Mouse (Mus musculus): Measurements from ENCODE around the gene Ostm1. TPM values are rescaled to one million over a fixed set of nuclear protein-coding genes. Genes with fewer than 3 reads are reported as not detected.

Gene Ostm1
- polyA plus RNA-seq, 1 experiment from 2014 or later, result 85.1 TPM

- Histone ChIP-seq H3K27ac (no peak overlapping the region), H3K4me3 (ENCODE audit: inconsistent target) (no peak overlapping the region), H3K79me2 (ENCODE audit: inconsistent target) (no peaks in the 10 kb centered on the region), H3K36me3 (ENCODE audit: inconsistent target) (no peaks in the 10 kb centered on the region)
- 93% methylated on average over 2 of the region's 2 CpGs for WGBS (ENCODE audit: missing documents)
Measured at GRCm38 (mm10) chr10:42661916-42662315, 78.3 kb downstream of the Ostm1 start.

GRCm38 (mm10) chr10:42669970-42670369 is 86.3 kb downstream of the Ostm1 start:
- H3K36me3 ChIP-seq (ENCODE audit: inconsistent target), result no peaks in the 10 kb centered on the region
- H3K4me3 ChIP-seq (ENCODE audit: inconsistent target), result no peak overlapping the region
- no peaks in the 10 kb centered on the region for H3K79me2 ChIP-seq (ENCODE audit: inconsistent target)
- 89% methylated on average over 4 of the region's 4 CpGs for WGBS (ENCODE audit: missing documents)
- no peak overlapping the region for H3K27ac ChIP-seq

DNA sequence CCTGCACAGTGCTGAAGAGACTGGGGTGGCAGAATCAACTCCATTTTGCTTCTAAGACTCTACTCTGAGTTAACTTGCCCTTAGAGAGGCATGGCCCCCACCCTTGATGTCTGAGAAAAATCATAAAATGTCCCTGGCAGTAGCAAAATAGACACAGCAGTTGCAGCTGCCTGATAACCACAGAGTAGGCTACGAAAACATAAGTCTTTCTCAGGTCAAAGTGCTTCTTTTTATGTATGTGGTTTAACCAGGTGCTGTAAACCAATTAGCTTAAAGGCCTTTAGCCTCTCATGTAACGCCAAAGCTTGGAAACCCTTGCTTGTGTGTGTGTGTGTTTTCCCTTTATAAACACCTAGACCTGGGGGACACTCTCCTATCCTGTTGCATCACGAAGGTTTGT is 89.2 kb downstream of the Ostm1 start:
- H3K36me3 ChIP-seq (ENCODE audit: inconsistent target), result no peaks in the 10 kb centered on the region
- H3K4me3 ChIP-seq (ENCODE audit: inconsistent target), result no peak overlapping the region
- 90% methylated on average over 3 of the region's 3 CpGs for WGBS (ENCODE audit: missing documents)
- no peaks in the 10 kb centered on the region for H3K79me2 ChIP-seq (ENCODE audit: inconsistent target)
- H3K27ac ChIP-seq, result no peak overlapping the region

DNA sequence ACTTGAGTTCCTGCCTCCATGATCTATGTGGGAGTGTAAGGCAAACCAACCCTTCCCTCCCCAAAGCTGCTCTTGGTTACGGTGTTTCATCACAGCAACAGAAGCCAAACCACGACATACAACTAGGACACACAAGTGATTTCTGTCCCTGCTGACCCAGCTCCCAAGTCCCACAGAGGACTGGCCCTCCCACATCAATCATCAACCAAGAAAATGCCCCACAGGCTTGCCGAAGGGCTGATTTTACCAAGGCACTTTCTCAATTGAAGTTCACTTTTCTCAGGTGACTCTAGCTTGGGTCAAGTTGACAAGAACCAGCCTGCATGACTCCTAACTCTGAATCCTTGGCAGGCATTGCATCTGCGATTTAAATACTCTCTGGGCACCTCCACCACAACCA is 91.9 kb downstream of the Ostm1 start:
- Histone ChIP-seq H3K36me3 (ENCODE audit: inconsistent target) (no peaks in the 10 kb centered on the region), H3K79me2 (ENCODE audit: inconsistent target) (peaks cover 14% of the 10 kb centered on the region), H3K27ac (no peak overlapping the region), H3K4me3 (ENCODE audit: inconsistent target) (no peak overlapping the region)
- 73% methylated on average over 4 of the region's 4 CpGs for WGBS (ENCODE audit: missing documents)

DNA sequence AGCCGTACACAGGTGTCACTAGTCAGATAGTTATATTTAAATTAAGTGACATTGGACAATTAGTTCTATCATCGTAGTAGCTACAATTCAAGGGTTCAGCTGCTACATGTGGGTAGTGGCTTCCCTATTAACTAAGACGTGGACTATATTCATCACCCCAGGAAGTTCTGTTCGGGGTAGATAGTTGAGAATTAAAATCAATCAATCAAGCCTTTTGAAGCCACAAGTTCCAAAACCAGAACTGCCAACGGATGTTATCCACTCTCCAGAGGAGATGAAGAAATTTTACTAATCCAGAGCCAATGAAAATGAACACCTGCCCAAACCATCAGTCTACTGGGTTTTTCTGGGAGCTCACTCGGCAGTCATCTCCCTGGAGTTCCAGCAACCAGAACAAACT is 94.7 kb downstream of the Ostm1 start:
- H3K27ac ChIP-seq, result no peak overlapping the region
- H3K36me3 ChIP-seq (ENCODE audit: inconsistent target), result peaks cover 8% of the 10 kb centered on the region; the same call in 1 of the 2 replicates
- WGBS (ENCODE audit: missing documents), result 31% methylated on average over 6 of the region's 6 CpGs
- H3K79me2 ChIP-seq (ENCODE audit: inconsistent target), result peaks cover 42% of the 10 kb centered on the region
- H3K4me3 ChIP-seq (ENCODE audit: inconsistent target), result peak overlapping the region; percentile 7; the same call in 1 of the 2 replicates

GRCm38 (mm10) chr10:42678755-42679364 is 95.2 kb downstream of the Ostm1 start:
- Histone ChIP-seq H3K79me2 (ENCODE audit: inconsistent target) (peaks cover 47% of the 10 kb centered on the region), H3K36me3 (ENCODE audit: inconsistent target) (peaks cover 14% of the 10 kb centered on the region), H3K4me3 (ENCODE audit: inconsistent target) (peak overlapping the region; percentile 80), H3K27ac (peak overlapping the region; percentile 31)
- WGBS (ENCODE audit: missing documents), result under 1% methylated on average over 55 of the region's 56 CpGs

DNA sequence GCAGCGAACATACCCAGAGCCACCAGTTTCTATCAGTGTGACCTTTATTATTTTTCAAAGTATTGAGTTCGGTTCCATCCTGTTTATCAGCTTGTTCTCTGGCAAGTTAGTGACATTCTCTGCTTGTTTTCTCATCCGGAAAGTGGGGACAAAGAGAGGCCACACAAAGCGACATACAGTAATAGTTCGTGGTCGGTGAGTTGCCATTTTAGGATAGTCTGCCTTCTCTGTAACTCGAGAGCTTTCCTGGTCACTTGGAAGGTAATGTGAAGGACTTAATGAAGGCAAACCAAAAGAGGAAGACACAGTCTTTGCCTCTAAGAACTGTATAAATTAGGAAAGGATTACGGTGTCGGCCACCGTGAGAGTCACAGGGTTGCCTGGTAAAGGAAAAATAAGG is 96.0 kb downstream of the Ostm1 start:
- H3K4me3 ChIP-seq (ENCODE audit: inconsistent target), result peak overlapping the region; percentile 80
- peak overlapping the region; percentile 31 for H3K27ac ChIP-seq
- 3% methylated on average over 10 of the region's 10 CpGs for WGBS (ENCODE audit: missing documents)
- peaks cover 21% of the 10 kb centered on the region for H3K36me3 ChIP-seq (ENCODE audit: inconsistent target)
- peaks cover 54% of the 10 kb centered on the region for H3K79me2 ChIP-seq (ENCODE audit: inconsistent target)

GRCm38 (mm10) chr10:42680582-42681001 is 97.0 kb downstream of the Ostm1 start:
- no peak overlapping the region for H3K27ac ChIP-seq
- peak overlapping the region; percentile 80; the same call in 1 of the 2 replicates for H3K4me3 ChIP-seq (ENCODE audit: inconsistent target)
- peaks cover 64% of the 10 kb centered on the region for H3K79me2 ChIP-seq (ENCODE audit: inconsistent target)
- peaks cover 26% of the 10 kb centered on the region for H3K36me3 ChIP-seq (ENCODE audit: inconsistent target)
- WGBS (ENCODE audit: missing documents), result 17% methylated on average over 6 of the region's 6 CpGs

DNA sequence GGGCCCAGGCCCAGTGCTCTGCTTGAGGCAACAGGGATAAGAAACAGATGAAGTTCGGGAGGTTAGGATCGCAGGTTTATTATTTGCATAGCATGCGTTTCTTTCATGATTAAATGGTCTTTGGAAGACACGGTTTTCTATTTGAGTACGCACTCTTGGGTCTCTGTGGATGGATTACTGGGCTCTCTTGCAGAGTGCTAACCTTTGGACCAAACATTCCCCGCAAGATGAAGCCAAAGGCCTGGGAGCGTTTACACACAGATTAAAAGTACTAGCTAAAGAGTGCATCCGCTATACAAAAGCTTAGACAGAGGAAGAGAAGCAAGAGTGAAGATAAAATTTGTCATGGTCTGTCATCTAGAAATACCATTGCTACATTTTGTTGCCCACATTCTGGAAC is 98.8 kb downstream of the Ostm1 start:
- WGBS (ENCODE audit: missing documents), result 97% methylated on average over 8 of the region's 8 CpGs
- Histone ChIP-seq H3K4me3 (ENCODE audit: inconsistent target) (no peak overlapping the region), H3K27ac (no peak overlapping the region), H3K36me3 (ENCODE audit: inconsistent target) (peaks cover 30% of the 10 kb centered on the region), H3K79me2 (ENCODE audit: inconsistent target) (peaks cover 83% of the 10 kb centered on the region)

- Histone ChIP-seq H3K4me3 (ENCODE audit: inconsistent target) (no peak overlapping the region), H3K79me2 (ENCODE audit: inconsistent target) (peaks cover 94% of the 10 kb centered on the region; the same call in 1 of the 2 replicates), H3K36me3 (ENCODE audit: inconsistent target) (peaks cover 38% of the 10 kb centered on the region), H3K27ac (no peak overlapping the region)
- 90% methylated on average over 5 of the region's 5 CpGs for WGBS (ENCODE audit: missing documents)
Measured at GRCm38 (mm10) chr10:42687873-42688272, 104.3 kb downstream of the Ostm1 start.

DNA sequence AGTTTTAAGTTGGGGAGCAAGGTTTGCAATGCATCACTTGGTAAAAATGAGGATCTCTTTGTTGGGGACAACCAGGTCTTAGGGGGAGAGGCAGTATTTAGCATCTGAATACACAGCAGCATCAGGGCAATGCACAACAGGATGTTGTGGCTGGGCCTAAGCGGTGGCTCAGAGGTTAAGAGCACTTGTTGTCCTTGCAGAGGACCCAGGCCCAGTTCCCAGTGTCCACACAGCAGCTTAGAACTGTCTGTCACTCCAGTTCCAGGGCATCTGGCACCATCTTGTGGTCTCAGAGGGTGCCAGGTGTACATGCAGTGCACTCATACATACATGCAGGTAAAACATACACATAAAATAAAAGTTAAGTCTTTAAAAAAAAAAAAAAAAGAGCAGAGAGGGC is 106.1 kb downstream of the Ostm1 start:
- Histone ChIP-seq H3K4me3 (ENCODE audit: inconsistent target) (no peak overlapping the region), H3K36me3 (ENCODE audit: inconsistent target) (peaks cover 28% of the 10 kb centered on the region; the same call in 1 of the 2 replicates), H3K27ac (no peak overlapping the region), H3K79me2 (ENCODE audit: inconsistent target) (peaks cover 76% of the 10 kb centered on the region; the same call in 1 of the 2 replicates)
- 100% methylated on average over 1 of the region's 1 CpGs for WGBS (ENCODE audit: missing documents)

- peaks cover 32% of the 10 kb centered on the region; the same call in 1 of the 2 replicates for H3K36me3 ChIP-seq (ENCODE audit: inconsistent target)
- H3K4me3 ChIP-seq (ENCODE audit: inconsistent target), result no peak overlapping the region
- peaks cover 68% of the 10 kb centered on the region; the same call in 1 of the 2 replicates for H3K79me2 ChIP-seq (ENCODE audit: inconsistent target)
- no peak overlapping the region for H3K27ac ChIP-seq
- 92% methylated on average over 17 of the region's 17 CpGs for WGBS (ENCODE audit: missing documents)
Measured at GRCm38 (mm10) chr10:42690233-42691028, 106.8 kb downstream of the Ostm1 start.

DNA sequence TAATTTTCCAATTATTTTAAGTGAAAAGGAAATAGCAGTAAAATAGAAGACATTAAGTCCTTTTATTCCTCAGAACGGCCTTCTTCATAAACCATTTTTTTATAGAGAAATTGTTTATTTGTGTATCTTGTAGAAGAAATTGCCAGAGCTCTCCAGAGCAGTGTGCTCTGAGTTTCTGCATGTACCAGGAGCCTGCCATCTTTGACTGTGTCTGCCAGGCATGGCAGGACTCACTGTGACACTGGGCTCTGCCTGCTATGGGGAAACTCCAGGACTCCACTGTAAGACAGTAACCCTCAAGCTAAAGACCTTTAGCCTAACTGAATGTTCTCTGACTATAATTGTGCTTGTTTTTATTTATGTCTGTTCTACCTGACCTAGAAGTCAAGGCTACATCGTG is 107.4 kb downstream of the Ostm1 start:
- 93% methylated on average over 2 of the region's 2 CpGs for WGBS (ENCODE audit: missing documents)
- peaks cover 29% of the 10 kb centered on the region for H3K36me3 ChIP-seq (ENCODE audit: inconsistent target)
- H3K27ac ChIP-seq, result no peak overlapping the region
- no peak overlapping the region for H3K4me3 ChIP-seq (ENCODE audit: inconsistent target)
- peaks cover 62% of the 10 kb centered on the region; the same call in 1 of the 2 replicates for H3K79me2 ChIP-seq (ENCODE audit: inconsistent target)

GRCm38 (mm10) chr10:42692095-42692494 is 108.5 kb downstream of the Ostm1 start:
- Histone ChIP-seq H3K4me3 (ENCODE audit: inconsistent target) (no peak overlapping the region), H3K36me3 (ENCODE audit: inconsistent target) (peaks cover 35% of the 10 kb centered on the region), H3K27ac (no peak overlapping the region), H3K79me2 (ENCODE audit: inconsistent target) (peaks cover 52% of the 10 kb centered on the region; the same call in 1 of the 2 replicates)
- 90% methylated on average over 2 of the region's 2 CpGs for WGBS (ENCODE audit: missing documents)

GRCm38 (mm10) chr10:42692794-42693193 is 109.2 kb downstream of the Ostm1 start:
- Histone ChIP-seq H3K4me3 (ENCODE audit: inconsistent target) (no peak overlapping the region), H3K79me2 (ENCODE audit: inconsistent target) (peaks cover 45% of the 10 kb centered on the region; the same call in 1 of the 2 replicates), H3K36me3 (ENCODE audit: inconsistent target) (peaks cover 40% of the 10 kb centered on the region), H3K27ac (no peak overlapping the region)

Data from macrophage (primary cell).